Mouse (Mus musculus): ENCODE data around the gene Sarm1.
"Not testable (repeated sequence)": the region's sequence is repeated elsewhere in the genome, so short reads cannot be mapped to it uniquely, and the experiment has no call there.

The Sarm1 gene

GRCm38 (mm10) chr11:78497544-78498522 is at the start of gene Sarm1:
Sarm1 (minus strand) TSS chr11:78497754.
- peak; percentile 98 for DNase-seq

- DNase-seq: no peak
These were observed 47.6 kb upstream of the Sarm1 start for GRCm38 (mm10) chr11:78545181-78545580.

- no peak for DNase-seq
These were observed 47.0 kb upstream of the Sarm1 start for GRCm38 (mm10) chr11:78544449-78545111.

GRCm38 (mm10) chr11:78540358-78540757 is 42.8 kb upstream of the Sarm1 start:
- no peak for DNase-seq

- no peak for DNase-seq
These were observed 39.1 kb upstream of the Sarm1 start for GRCm38 (mm10) chr11:78536690-78537084.

- DNase-seq: peak; percentile 99
These were observed 38.6 kb upstream of the Sarm1 start, which contains the start of the genes Tnfaip1 and Ift20 for GRCm38 (mm10) chr11:78536080-78536689. Tnfaip1 (minus strand) TSS chr11:78536332. Ift20 (plus strand) TSS chr11:78536361.

GRCm38 (mm10) chr11:78535376-78536079 is 38.0 kb upstream of the Sarm1 start:
- peak; percentile 74 for DNase-seq

GRCm38 (mm10) chr11:78534516-78534915 is 37.0 kb upstream of the Sarm1 start:
- no peak for DNase-seq

- not testable (repeated sequence) for DNase-seq
These were observed 34.0 kb upstream of the Sarm1 start for GRCm38 (mm10) chr11:78531515-78531914.

GRCm38 (mm10) chr11:78531046-78531445 is 33.5 kb upstream of the Sarm1 start:
- no peak for DNase-seq

- DNase-seq: no peak
These were observed 32.4 kb upstream of the Sarm1 start for GRCm38 (mm10) chr11:78530001-78530400.

- DNase-seq: no peak
These were observed 31.2 kb upstream of the Sarm1 start for GRCm38 (mm10) chr11:78528714-78529113.

- DNase-seq: no peak
These were observed 27.3 kb upstream of the Sarm1 start for GRCm38 (mm10) chr11:78524838-78525237.

GRCm38 (mm10) chr11:78523241-78523955 is 25.8 kb upstream of the Sarm1 start:
- peak; percentile 49 for DNase-seq

GRCm38 (mm10) chr11:78522481-78522997 is 25.0 kb upstream of the Sarm1 start:
- no peak for DNase-seq

GRCm38 (mm10) chr11:78521880-78522279 is 24.3 kb upstream of the Sarm1 start:
- no peak for DNase-seq

- DNase-seq: no peak
These were observed 21.4 kb upstream of the Sarm1 start for GRCm38 (mm10) chr11:78518931-78519330.

- no peak for DNase-seq
These were observed 18.2 kb upstream of the Sarm1 start for GRCm38 (mm10) chr11:78515549-78516325.

- DNase-seq: no peak
These were observed 15.7 kb upstream of the Sarm1 start for GRCm38 (mm10) chr11:78513106-78513790.

All from embryo, embryonic 11 days (tissue).